Mouse (Mus musculus) adrenal gland (tissue): Measurements from ENCODE around the gene Catsper3.

Experiments
- intact Hi-C: fragments of 180-260 bp; cut with DNase I; formaldehyde crosslinking; loops from one replicate; pipeline ENCODE4 v1.15.1; 2025

The Catsper3 gene

GRCm38 (mm10) chr13:55826008-55826671 is 41.8 kb downstream of the Catsper3 start:
- intact Hi-C loops = no loop called here

DNA sequence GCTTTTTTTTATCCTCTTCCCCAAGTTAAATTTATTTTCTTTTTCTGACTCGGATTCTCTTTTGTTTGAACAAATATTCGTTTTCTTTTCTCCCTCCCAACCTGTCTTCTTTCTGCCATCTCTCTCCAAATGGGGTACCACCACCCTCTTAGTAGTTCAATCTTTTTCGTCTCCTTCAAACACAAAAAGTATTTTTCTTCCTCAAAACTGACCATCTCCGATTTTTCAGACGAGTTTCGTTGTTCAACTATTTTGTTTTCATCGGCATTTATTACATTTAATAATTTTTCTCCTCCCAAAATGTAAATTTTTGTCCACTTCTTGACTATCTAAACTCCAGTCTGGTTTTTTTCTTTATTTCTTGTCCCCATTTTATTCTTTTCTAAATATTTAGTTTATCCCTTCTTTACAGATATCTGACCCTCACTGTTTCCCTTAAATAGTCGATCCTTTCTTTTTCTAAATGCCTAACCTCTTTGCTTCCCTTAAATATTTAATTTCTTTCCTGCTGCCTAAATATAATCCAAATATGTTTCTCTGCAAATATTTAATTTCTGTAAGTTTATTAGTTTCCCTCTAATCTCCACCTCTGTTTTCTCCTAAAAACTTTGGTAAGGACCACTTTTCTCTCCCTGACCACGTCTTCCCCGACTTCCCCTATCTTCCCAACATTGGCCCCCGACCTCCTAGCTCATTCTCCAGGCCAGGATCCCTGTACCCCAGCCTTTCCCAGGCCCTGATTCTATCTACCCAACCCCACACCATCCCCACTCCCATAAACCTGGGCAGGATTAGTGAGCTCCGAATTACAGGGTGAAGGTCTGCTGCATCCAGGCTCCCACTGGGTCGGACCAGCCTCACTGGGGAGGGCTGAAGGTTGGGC is 42.7 kb downstream of the Catsper3 start:
- intact Hi-C loops = no loop called here

- intact Hi-C loops = no loop called here
Measured at GRCm38 (mm10) chr13:55827679-55828140, 43.3 kb downstream of the Catsper3 start.

DNA sequence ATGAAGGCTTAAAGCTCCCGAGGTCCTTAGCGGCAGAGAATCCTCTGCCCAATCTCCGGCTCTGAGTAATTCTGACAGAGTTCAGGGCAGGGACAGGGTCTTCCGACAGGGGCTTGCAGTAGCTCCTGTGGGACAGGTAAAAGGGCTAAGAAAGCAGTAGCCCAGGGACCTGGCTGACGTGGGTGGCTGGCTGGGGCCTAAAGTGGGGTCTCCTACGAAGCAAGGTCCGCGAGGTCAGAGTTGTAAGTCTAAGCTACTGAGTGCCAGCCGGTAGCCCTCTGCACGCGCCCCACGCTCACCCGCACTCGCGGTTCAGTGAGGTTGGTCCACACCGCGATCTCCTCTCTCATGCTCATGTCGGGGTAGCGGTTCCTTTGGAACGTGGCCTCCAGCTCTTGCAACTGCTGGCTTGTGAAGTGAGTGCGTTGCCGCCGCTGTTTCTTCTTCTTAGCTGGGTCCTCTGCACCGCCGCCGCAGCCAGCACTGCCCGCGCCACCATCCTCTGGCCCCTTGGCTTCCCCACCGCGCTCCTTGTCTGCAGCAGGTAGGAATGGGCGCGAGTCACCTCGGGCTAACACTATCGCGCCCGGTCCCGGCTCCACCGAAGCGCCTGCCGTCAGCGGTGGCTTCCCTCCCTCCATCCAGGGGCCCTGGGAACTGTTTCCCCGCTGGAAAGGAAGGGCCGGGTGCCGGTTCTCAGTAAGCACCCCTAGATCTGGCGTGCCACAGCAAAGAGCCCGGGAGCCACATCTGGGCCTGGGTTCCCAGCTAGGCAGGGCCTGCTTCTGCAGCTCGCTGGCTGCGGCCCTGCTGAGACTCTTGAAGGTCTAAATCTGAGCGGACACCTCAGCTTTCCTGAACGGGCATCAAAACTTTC is 44.0 kb downstream of the Catsper3 start:
- intact Hi-C loops = no loop called here

GRCm38 (mm10) chr13:55829018-55829655 is 44.8 kb downstream of the Catsper3 start:
- intact Hi-C loops = no loop called here

DNA sequence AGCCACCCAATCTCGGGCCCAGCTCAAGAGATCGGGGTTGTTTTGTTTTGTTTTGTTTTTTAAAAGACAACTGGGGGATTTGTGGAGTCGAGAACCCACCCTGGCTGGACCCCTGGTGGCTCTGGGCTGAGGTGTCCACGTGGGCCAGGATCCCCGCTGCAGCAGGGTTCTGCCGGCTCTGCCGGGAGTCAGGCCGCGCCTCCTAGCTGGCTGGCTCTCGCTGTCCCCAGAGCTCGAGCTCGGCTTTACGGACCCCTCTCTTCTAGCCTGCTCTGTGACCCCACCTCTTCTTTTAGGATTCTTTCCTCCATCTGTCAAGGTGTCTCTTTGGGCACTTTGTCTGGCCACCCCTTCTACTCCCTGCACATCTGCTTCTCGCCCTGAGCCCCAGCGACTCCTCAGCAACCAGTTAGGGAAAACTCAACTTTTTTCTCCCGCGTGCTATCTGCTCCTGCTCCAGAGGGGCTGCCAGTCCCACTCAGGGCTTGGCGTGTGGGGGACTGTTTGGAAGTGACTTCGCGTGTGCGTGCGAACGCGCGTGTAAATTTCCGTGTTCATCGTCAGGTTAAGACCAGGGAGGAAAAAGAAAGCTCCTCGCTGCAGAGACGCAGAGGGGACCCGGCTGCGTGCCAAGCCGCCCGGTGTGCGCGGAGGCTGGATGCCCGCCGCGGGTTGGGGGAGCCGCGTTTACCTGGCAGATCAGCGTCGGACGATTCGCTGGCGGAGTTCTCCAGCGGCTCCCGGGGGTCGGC is 45.9 kb downstream of the Catsper3 start:
- intact Hi-C loops = no loop called here

DNA sequence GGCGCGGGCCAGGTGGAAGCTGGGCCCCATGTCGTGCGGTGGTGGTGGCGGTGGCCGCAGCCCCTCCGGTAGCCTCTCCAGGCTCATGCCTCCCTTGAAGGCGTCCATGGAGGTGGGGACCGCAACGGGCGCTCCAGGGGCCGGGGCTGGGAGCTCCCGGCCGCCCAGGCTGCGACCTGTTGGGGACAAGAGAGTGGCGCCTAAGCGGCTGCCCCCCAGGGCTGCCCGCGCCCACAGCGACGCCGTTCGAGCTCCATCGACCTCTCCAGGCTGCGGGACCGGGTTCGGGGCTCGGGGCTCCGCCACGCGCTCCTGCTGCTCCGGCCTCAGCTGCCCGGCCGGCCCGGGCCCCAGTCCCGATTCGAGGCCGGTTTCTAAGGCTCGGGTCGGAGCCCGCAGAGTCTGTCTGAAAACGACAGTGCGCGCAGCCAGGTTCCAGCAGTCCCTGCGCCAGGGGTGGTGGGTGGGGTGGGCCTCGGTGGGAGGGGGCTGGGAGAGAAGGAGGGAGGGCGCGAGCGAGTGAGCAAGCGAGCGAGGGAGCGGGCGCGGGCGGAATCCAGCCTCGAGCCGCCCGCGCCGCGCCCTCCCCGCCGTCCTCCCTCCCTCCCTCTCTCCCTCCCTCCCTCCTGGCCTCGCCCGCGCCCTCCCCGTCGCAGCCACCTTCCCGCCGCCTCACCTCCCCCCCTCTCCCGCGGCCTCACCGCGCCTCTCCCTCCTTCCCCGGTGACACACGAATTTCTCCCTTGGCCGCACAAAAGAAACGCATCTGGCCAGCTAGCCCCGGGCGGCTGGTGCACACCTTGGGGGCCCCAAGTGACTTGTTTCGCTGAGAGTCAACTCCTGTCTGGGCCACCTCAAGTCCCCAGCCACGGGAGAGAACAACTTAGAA is 46.7 kb downstream of the Catsper3 start:
- intact Hi-C loops = no loop called here

- intact Hi-C loops = no loop called here
Measured at GRCm38 (mm10) chr13:55831722-55832160, 47.4 kb downstream of the Catsper3 start.

- intact Hi-C loops = no loop called here
Measured at GRCm38 (mm10) chr13:55832602-55833001, 48.2 kb downstream of the Catsper3 start.

DNA sequence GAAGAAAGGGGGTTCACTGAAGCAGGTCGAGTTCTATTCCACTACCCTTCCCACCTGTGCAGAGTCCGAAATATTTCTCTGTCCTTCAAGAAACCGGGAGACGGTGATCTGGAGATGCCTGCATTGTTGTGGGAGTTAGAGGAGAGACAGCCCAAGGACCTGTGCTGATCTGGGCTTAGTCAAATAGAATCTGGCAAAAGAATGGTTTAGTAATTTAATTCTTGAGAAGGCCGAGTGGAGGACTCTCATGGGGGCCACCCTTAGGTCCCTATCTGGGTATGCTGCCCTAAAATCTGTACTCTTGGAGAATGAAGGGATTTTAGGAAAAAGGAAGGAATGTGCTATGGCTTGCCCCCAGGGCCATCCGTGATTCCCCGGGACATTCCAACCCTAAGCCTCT is 49.6 kb downstream of the Catsper3 start:
- intact Hi-C loops = no loop called here

- intact Hi-C loops = no loop called here
Measured at GRCm38 (mm10) chr13:55834667-55835066, 50.3 kb downstream of the Catsper3 start.

- intact Hi-C loops = no loop called here
Measured at GRCm38 (mm10) chr13:55835548-55836097, 51.3 kb downstream of the Catsper3 start.

- intact Hi-C loops = no loop called here
Measured at GRCm38 (mm10) chr13:55836142-55836625, 51.8 kb downstream of the Catsper3 start, which contains the start of gene Pitx1. Gene Pitx1, minus strand, starts transcription at chr13:55836192.

DNA sequence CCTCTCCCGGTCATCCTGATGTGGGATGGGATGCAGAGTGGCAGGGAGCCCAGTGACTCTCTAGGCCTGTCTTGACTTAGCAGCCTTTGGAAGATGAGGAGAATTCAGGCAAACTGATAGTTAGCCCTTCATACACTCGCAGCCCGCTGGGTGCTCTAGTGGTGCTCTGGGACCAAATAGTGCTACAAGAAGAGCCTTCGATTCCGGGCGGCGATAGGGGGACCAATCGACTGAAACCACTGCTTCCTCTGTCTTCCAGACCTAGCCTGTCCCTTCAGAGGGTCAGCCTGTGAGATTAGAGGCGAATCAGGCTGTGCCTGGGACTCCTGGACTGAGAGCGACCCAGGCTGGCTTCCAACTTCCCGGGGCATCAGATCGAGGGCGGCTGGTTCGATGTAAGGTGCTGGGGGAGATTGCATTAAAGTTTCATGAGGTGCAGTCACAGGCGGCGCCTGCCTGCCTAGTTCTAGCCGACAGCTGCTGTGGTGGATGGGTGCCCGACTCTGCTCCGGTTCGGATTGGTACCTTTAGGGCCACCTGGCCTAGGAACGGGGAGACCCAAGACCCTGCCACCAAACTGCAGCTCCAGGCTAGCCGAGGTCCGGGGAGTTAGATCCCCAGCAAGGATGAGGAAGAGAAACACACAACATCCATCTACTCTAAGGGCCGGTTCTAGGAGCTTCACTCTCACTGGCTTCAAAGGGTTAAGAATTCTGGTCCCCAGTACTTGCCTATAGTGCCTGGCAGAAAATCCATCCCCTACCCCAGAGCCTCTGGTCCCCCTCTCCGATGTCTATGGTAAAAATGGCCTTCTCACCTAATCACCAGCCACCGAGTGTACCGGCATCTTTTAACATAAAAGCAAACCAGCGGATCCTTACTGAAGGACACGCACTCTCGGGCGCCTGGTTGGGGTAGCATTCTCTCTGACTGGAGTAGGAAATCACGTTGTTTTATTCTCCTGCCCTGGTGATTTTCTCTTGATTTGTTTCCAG is 52.7 kb downstream of the Catsper3 start:
- intact Hi-C loops = no loop called here

DNA sequence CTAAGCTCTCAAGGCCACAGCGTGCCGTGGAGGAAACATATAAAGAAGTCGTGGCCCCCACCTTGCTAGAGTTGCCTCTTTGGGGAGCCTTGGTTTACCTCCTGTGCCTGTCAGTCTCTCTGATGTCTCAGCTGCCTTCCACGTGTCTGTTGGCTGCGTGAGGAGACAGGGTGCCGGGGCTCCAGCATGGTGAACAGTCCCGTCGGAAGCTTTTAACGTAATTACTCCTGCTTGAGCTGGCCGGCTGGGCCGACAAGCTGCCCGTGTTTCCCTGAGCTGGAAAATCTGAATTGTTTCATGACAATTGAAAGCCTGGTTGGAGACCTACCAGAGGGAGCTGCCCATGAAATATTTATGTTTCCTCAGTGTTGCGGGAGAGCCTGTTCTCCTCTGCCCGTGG is 55.9 kb downstream of the Catsper3 start:
- intact Hi-C loops = loop anchor here (10.0 kb wide), 1 partner anchor 125 kb away; no protein-coding TSS in a partner anchor

- intact Hi-C loops = loop anchor here (10.0 kb wide), 1 partner anchor 121 kb away; no protein-coding TSS in a partner anchor
Measured at GRCm38 (mm10) chr13:55843700-55844099, 59.3 kb downstream of the Catsper3 start.

DNA sequence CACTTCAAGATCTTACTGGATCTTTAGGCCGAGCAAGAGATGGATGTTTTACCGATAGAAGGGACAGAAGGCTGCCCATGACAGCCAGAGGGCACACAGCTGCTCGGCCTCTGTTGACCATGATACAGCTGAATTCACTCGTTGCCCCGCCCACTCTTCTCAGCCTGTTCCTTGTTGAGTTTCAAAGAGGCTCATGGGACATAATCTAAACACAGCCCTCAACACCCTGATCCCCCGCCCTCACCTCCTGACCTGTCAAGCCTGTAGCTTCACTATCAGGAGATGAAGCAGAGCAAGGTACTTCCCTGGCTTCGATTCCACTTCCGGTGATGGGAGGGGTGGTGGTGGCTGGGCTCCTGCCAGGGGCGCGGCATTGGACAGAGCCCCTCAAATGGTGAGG is 63.4 kb downstream of the Catsper3 start:
- intact Hi-C loops = loop anchor here (10.0 kb wide), 1 partner anchor 117 kb away; no protein-coding TSS in a partner anchor
